Mouse (Mus musculus): ENCODE measurements around the gene Ndrg3.
"Not testable (repeated sequence)": the region's sequence is repeated elsewhere in the genome, so short reads cannot be mapped to it uniquely, and the experiment has no call there.

Gene Ndrg3

DNA sequence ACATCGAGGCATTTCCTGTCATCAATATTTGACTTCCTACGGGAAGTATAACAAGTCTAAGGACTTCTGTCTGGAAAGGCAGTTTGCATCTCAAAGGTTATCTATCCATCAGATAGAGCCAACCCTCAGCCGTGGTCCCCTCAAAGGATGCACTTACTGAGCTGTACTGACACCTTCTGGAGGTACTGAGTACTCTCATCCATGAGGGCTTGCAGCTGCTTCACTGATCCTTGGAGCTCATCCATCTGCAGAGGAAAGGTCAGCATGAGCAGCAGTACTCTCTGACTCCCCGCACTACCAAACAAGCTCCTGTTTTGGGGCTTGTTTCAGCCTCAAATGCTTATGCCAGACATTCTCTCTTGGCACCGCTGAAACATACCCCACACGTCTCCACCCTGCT, 4.7 kb upstream of the Ndrg3 start:
- DNase-seq = peak; percentile 65

DNA sequence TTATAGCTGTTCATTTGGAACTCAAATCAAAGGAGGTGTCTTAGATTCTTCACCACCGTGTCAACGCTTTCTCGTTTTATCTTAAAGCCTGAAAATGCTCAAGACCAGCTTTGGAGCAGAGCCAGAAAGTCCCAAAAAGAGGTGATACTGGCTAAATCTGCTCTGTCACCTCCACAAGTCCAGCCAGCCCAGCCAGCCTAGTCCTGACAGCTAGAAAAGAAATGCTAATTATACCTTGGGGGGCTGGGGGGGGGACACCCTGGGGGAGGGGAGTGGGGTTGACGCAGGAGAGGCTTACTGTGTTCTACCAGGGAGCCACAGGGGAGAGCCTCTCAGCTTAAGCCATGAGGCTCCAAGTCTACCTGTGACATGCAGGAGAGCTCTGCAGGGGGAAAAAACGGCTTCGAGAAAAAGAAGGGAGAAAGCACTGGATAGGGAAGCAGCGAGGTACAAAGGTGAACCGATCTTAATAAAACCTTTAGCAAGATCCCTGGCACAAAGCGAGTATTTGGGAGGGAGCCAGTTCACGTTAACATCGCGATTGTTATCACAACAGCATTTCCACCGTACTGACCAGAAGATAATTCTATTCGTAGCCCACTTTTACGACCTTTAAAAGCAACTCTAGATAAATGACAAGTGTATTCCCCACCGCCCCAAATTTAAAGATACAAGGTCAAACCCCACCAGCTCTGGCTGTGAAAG, 977 bp downstream of the Ndrg3 start:
- DNase-seq = peak; percentile 42

DNA sequence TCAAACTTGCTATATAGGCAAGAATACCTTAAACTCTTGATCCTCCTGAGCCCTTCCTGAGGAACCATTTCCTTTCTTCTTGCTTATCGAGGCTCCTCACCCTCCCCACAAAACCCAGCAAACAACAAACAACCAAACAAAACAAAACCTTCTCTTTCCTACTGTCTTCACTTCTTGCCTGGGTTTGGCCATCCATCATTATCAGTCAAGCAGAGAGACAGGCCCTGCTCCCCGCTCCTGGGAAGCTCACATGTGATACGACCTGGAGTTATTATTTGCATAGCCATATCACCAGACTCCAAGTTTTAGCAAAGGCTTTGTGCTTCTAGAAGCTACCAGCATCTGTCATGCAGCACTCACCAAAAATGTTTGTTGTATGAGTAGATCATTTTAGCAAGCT, 4.5 kb downstream of the Ndrg3 start:
- DNase-seq = no peak

DNA sequence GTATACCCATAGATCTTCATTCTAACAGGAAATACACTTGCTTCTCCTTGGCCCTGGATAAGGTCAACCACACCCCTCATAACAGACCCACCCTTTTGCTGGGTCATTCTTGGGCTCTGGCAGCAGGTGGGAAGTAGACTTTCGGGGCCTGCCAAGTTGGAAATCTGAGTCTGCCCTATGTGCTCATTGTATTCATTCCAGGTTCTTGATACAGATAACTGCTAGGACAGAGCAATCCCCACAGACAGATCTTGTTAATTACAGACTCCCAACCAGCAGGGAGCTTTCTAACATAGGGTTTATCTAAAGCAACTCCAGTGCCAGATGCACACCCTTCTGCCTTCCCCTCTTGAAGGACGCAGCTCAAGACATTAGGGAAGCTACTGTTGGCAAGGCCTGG, 9.0 kb downstream of the Ndrg3 start:
- no peak for DNase-seq

DNA sequence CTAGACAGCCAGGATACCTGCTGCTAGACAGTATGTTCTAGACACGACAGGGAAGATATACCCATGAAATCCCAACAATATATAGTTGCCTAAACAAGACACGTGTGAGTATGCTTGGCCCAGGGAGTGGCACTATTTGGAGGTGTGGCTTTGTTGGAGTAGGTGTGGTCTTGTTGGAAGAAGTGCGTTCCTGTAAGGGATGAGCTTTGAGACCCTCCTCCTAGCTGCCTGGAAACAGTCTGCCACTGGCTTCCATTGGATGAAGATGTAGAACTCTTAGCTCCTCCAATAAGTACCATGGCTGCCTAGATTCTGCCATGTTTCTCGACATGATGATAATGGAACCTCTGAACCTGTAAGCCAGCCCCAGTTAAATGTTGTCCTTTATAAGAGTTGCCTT, 10.6 kb downstream of the Ndrg3 start:
- DNase-seq = no peak

DNA sequence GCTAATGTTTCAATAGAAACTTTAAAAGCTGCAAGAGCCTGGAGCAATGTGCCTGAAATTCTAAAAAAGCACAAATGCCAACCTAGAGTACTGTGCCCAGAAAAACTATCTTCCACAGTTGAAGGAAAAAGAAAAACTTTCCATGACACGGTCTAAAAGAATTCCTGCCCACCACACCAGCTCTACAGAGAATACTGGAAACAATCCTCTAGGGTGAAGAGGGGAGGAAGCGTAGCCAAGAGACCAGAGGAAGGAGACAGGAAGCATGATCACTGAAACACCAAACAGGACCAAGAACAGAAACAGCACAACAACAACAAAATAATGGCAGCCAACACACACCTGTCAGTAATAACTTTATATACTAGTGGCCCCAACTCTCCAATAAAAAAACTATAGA, 11.8 kb downstream of the Ndrg3 start:
- DNase-seq = no peak

DNA sequence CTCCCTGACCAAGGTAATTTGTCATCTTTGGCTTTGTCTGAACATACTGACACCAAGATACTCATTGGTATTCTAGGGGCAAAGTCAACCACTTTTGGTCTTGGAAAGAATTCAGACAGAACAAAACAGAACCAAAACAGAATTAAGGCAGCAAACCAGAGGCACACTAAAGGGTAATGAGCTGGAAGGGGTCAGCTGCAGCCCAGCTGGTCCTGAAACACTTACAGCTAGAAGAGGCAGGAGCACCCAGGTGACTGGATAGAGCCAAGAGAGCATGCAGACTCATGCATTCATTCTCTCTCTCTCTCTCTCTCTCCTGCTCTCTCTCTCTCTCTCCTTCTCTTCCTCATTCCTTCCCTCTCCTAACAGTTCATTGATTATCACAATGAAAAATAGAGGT, 15.1 kb downstream of the Ndrg3 start:
- DNase-seq = no peak

DNA sequence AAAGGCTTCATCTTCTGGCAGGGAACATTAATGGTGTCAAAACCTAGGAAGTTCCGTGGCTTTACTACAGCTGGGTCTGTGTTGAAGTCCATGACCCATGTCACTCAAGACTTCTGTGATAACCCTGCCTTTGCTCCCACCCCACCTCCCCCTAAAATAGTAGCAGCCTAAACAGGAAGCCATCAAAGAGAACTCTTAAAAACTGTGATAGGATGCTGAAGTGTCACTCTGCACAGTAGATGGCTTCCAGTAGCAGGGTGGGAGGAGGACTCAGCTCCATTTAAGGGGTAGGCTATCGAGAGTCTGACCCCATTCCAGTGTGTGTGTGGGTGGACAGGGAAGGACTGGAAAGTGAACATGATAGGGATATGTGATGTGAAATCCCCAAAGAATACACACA, 16.9 kb downstream of the Ndrg3 start:
- peak; percentile 41 for DNase-seq

DNA sequence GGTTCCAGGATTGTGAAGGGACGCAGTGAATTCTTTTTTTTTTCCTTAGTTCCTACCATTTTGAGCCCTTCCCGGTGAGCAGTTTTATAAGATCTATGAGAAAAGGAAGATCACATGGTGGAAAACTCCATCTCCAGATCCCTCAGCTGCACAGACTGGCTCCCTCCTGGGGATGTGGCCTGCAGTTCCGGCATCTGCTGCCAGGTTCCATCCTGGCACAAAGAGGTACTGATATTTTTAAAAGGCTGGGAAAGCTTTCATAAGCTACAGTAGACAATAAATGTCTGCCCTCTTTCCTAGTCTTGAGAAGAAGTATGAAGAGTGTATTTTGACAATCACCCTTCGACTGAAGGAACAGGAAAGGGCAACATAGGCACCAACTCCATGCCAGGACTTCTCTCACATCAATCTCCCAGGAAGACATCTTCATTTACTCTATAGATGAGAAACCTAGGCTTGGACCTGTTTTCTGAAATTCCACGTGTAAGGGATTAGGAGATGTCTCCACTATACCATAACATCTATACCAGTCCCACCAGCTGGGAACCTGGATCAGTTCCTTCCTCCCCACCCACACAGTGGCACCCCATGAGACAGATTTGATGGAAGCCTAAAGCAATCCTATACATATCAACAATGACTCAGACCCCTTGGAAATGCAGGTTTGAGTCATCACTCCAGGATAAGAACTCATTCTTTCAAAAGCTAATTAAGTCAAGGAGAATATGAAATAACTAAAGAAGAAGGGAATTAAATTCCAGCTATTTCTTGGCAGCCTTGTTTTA, 18.3 kb downstream of the Ndrg3 start:
- no peak for DNase-seq

DNA sequence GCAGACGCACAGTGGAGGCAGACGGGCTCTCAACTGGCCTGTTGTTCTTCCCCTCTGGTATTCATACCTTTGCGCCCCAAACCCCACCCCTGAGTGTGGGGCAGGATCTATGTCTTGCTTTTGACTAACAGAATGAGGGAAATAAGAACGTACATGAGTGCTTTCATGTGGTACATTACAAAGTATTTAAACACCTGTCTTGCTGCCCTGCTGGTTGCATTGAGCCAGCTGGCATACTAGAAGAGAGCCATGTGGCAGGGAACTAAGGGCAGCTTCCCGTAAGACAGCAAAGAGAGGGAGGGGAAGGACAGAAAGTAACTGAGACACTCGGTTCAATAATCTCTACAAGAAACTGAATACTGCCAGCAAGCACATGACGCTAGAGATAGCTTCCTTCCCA, 21.6 kb downstream of the Ndrg3 start:
- DNase-seq = peak; percentile 66

DNA sequence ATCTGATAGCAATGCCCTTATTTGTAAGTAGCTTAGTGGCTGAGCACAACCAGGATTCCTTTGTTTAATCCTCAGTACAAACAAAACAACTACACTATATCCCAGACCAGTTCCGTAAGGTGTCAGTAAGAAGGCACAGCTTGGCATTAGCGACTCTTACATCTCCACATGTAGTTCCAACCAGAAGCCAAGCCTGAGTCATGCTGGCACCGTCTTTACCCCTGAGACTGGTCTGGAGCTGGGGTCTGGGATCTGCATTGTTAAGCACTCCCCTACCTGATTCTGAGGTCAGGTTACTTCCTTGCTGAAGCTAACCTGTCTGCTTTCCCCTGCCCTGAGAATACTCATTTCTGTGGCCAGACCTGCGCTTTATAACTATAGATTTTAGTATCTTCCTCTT, 23.4 kb downstream of the Ndrg3 start:
- DNase-seq = no peak

DNA sequence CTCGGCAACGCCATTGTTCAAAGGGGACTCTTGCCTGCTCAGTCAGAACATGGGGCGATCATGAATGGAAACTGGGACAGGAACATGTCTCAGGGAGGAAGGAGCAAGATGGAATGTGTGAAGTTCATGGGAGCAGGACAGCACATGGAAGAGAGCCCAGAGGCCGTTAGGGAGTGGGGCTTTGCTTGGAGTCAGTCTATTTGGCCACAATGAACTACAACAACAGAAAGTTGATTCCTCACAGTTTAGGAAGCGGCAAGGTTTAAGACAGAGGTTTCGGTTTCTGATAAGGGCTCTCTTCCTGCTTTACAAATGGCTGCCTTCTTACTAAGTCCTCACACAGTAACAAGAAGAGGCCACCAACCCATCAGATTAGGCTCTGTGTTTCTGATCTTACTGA, 24.5 kb downstream of the Ndrg3 start:
- DNase-seq = no peak

DNA sequence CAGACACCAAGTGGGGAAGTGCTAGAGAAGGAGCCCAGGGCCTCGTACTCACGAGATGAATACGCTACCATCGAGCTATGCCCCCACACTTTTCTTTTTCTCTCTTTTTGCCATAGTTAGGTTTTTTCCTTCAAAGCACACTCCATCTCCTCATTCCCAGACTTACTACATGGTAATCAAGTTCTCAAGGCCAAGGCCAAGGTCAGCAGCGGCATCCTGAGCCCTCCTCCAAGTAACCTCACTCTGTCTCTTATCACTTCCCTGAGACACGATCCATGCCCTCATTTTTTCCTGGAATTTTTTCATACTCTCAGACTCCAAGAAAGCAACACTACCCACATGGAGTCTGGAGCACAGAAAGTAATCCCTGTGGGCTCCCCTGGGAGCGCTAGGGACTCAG, 28.0 kb downstream of the Ndrg3 start:
- no peak for DNase-seq

DNA sequence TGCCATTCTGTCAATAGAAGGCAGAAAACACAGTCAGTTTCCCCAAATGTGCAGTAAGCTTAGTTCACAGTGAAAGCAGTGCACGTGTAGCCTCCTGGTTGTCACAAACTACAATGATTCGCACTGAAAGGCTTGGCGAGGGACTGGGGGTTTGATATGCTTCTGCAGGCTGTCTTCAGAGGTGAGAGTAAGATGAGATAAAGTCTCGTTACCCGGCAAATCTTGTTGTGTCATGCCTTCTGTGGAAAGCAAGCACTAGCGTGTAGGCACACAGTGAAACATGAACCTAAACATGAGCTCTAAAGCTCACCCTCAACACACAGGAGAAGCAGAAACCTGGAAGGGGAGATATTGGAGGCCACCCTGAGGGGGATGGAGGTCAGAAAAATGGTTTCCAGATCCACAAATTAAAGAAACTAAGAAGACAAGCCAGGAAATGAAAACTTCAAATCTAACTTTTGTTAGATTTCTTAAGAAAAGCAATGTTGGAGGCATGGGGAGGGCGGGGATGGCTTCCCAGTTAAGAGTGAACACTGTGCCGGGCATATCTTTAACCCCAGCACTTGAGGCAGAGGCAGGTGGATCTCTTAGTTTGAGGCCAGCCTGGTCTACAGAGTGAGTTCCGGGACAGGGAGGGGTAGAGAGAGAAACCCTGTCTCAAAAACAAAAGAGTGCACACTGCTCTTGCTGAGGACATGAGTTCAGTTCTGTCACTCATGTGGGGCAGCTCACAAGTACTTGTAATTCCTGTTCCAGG, 33.2 kb downstream of the Ndrg3 start:
- no peak for DNase-seq

DNA sequence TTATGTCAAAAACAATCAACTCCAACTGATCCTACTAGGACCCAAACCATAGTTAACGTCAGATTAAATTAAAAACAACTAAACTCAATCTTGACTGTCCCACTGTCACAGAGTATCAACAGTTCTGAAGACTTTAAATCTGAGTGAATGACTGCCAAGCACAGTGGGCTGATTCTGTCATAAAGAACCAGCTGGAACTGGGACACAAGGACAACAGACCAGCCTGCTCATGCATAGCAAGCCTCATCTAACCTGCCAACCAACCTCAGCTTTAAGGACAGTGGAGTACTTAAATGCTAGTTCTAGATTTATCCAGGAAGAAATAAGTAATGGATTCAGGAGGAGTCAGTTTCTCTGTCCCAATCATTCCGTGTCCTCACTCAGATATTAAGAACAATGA, 34.8 kb downstream of the Ndrg3 start:
- DNase-seq = no peak

DNA sequence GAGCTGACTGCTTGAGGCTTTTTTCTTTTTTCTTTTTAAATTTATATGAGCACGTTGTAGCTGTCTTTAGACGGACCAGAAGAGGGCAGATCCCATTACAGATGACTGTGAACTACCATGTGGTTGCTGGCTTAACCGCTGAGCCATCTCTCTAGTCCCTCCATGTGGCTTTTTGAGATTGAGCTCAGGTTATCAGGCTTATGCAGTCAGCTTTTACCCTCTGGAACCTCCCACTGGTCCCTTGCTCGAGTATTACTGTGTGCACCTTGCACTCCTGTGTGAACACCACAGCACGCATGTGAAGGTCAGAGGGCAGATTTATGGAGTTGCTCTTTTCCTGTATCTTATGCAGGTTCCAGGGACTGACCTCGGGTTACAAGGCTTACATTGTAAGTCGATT, 35.5 kb downstream of the Ndrg3 start:
- no peak for DNase-seq

DNA sequence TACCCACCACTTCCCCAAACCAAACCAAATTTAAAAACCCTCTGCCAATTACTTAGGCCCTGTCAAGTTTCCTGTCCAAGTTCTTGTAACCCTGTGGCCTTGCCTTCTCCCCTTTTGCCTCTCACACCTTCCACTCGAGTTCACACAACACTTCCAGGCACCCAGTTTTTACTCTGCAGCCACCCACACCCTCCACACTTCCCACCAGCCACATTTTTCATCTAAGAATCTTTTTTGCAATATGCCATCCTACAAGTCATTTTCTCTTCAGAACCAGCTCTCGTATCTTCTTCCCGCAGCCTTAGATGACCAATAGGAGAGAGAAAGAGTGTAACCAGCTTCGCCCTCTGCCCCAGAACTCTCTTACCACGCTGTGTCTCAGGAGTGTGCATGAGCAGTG, 37.4 kb downstream of the Ndrg3 start:
- no peak for DNase-seq

DNA sequence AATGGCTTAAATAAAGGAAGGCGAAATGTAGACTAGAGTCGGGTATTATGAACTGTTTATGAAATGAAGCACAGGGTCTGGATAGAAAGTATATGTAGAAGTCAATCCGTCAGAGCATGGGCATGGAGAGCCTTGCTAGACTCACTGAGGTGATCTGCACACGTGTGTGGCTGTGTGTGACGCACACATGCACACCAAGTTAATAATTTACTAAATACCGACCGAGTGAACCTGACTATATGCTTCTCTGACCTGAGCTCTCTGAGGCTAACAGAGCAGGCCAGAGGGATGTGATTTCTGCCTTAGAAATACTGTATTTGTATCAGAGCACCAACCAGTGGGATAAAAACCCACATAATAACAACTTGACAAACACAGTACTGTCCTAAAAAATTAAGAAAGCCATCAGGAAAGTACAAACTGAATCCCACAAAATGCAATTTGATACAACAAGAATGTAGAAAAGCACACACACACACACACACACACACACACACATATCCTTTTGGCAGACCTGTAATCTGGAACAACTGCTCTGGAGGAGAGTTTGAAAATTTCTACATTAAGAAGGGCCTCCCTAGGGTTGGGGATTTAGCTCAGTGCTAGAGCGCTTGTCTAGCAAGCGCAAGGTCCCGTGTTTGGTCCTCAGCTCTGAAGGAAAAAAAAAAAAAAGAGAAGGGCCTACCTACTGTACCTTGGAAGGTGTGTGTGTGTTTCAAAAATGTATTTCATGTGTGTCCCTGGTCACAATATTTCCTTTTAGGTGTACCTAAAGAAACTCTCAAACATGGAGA, 40.4 kb downstream of the Ndrg3 start:
- DNase-seq = no peak

DNA sequence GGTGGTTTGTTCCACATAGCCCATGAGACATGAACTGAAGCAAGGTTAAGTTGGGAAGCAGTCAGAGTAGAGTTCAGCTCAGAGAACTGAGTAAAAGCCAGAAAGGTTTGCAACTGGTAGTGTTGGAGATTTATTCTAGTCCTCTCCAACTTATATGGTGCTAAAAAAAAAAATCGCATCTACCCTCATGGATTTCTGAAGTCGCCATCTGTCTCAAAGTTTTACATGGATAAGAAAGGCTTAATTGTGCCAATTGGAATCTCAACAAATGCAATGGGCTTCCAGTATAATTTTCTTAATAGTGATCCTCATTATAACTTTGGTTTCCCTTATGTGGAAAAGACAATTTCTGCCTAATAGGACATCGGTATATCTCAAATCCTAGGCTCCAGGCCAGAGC, 41.0 kb downstream of the Ndrg3 start:
- no peak for DNase-seq

DNA sequence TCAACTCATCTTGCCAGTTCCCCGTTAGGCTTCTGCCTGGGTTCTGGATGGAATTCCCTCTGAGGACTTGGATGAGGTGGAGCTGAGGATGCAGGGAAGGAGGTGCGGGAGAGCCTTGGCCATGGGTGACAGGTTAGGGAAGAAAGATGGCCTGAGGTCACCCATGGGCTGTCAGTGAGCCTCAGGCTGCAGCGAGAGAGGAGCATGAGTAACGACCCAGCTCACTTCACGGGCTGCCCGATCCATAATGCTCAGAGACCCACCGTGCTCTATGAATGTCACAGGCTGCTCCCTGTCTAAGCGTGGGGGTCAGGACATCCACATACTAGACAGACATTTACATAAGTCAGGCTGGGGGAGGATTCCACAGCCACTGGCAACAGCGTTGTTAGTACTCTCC, 50.3 kb downstream of the Ndrg3 start:
- DNase-seq = not testable (repeated sequence)

DNA sequence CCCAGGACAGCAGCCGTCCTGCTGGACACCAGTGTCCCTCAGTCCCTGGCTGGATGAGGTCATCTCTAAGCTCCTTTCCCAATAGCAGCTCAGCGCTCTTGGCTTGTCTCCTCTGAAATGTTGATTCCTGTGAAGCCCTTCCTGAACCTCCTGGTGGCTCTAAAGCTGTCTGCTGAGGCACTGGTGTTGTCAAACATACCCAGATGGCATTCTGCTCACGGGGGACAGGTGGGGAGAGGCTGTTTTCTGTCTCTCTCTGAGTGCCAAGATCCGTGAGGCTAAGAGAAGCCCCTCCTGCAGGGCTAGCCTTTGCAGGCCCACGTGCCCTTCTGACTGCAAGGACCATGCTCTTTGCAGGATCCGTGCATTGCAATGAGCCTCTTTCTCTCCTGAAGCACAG, 51.9 kb downstream of the Ndrg3 start:
- DNase-seq = not testable (repeated sequence)

DNA sequence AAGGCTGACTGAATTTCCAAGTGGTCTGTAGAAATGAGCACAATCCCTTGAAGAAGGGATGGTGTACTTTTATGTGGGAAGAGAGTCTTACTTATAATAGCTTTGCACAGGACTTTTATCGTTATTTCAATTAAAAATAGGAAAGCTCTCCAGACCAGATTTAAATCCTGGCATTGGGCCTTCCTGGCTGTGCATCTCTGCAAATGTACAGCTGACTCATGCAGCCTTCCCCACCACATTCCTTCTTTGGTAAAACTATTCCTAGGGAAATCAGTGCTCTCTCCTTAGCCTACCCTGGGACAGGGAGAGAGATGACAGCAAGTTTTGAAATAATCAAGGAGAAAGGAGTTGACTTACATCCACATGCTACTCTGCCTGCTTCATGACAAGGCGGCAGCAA, 54.1 kb downstream of the Ndrg3 start:
- DNase-seq = no peak

DNA sequence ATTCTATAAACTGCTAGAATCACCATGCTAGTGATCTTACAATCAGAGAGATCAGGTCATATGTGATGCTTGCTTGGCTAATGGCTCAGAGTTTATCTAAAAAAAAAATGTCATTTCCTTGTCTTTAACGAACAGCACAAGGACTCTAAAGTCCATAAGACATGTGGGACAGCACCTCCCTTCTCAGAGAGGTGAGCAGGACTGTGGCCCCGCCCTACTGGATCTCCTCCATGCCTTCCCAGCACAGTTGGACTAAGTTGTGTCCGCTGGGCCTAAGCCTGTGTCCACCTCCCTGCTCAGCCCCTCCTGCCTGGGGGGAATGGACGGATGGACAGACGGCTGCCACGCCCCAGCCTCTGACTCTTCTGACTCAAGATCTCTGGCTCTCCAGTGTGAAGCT, 56.9 kb downstream of the Ndrg3 start:
- DNase-seq = no peak

All from thymus, postnatal 14 days (tissue).